Mouse (Mus musculus) stomach, postnatal 0 days (tissue): ENCODE measurements around the gene Fxyd3.

Experiments used
- CTCF ChIP-seq: IDR thresholded peaks from 2 replicates; pipeline ENCODE4 v1.5.1; 2016; ENCODE audit warnings: antibody characterized with exemption, low read depth, mild to moderate bottlenecking, moderate library complexity
- EP300 ChIP-seq: optimal IDR thresholded peaks from 2 replicates; pipeline ENCODE3; 2016; ENCODE audit warnings: antibody characterized with exemption

- no peak for TF ChIP-seq EP300
- TF ChIP-seq CTCF, result no peak
Measured at GRCm38 (mm10) chr7:31084140-31084539, 7.6 kb upstream of the Fxyd3 start.
